Mouse (Mus musculus) bone marrow, adult 2 months (tissue): ENCODE data around the gene Ehbp1.

ENCODE experiments used
- CTCF ChIP-seq: fragments of 200-500 bp; IDR thresholded peaks from 2 replicates; pipeline ENCODE4 v1.5.1; 2011; ENCODE audit warnings: low read length, control low read depth; ENCODE audit not compliant: control insufficient read depth, insufficient read depth
- POLR2A ChIP-seq: fragments of 200-500 bp; IDR thresholded peaks from 2 replicates; pipeline ENCODE4 v1.6.1; 2011; ENCODE audit warnings: low read depth, mild to moderate bottlenecking, control low read depth, low read length, borderline replicate concordance; ENCODE audit not compliant: control insufficient read depth

DNA sequence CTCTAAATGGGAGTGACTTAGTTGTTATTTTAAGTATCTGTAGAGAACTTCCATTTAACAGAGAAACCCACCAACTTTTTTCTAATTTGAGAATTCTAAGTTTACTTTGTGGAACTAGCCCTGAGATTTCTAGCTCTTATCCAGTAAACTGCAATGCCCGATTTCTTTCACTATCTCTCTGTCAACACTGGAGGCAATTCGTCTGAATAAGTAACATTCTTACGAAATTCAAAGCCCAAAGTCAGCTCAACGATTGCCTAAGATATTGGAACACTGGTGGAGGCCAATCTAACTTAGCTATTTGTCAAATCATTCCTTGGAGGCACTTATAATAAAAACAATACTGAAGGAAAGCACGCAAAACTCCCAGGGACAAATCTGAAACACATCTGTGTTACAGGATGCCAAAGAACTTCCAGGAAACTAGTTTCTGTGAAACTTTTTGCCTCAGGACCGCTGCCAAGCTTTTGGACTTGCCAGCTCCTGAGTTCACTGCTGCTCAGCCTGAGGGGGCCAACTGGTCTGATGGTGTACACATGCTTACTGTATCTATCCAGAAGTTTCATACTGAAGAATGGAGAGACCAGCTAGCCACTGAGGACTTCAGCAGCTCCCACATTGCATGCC is 45.5 kb upstream of the Ehbp1 start:
- TF ChIP-seq CTCF (no peak), POLR2A (no peak)
